Mouse (Mus musculus) MEL (cell line): ENCODE results near the gene Atp1a3.

Source experiments
- BHLHE40 ChIP-seq: IDR thresholded peaks from 2 replicates; pipeline ENCODE4 v1.6.1; 2012; ENCODE audit warnings: low read depth, mild to moderate bottlenecking, inconsistent platforms, low read length, improper control_type of control experiment, borderline replicate concordance
- CHD2 ChIP-seq: IDR thresholded peaks from 2 replicates; pipeline ENCODE4 v1.6.1; 2011; ENCODE audit warnings: low read length, improper control_type of control experiment
- CTCF ChIP-seq, 3 experiments: IDR thresholded peaks in 2 of 3; conservative IDR thresholded peaks in 1 of 3; 2 replicates each; pipeline ENCODE4 v1.5.1; 2011 to 2012; ENCODE audit warnings: low read length in 3 of 3, low read depth in 2 of 3, mild to moderate bottlenecking in 2 of 3, improper control_type of control experiment in 1 of 3, inconsistent platforms in 1 of 3, mixed read lengths in 1 of 3, moderate library complexity in 1 of 3; ENCODE audit not compliant: control insufficient read depth in 1 of 3, insufficient read depth in 1 of 3, poor library complexity in 1 of 3, severe bottlenecking in 1 of 3
- EP300 ChIP-seq, 2 experiments: IDR thresholded peaks; 2 replicates each; pipeline ENCODE4 v1.6.1; 2011; ENCODE audit warnings: improper control_type of control experiment in 2 of 2, low read length in 2 of 2, low read depth in 1 of 2, mild to moderate bottlenecking in 1 of 2
- ETS1 ChIP-seq: IDR thresholded peaks from 2 replicates; pipeline ENCODE4 v1.6.1; 2012; ENCODE audit warnings: low read depth, mild to moderate bottlenecking, inconsistent platforms, low read length, improper control_type of control experiment, moderate library complexity
- GATA1 ChIP-seq: IDR thresholded peaks from 2 replicates; pipeline ENCODE4 v1.6.1; 2011; ENCODE audit warnings: low read depth, low read length, improper control_type of control experiment
- JUND ChIP-seq: IDR thresholded peaks from 2 replicates; pipeline ENCODE4 v1.6.1; 2011; ENCODE audit warnings: low read depth, mild to moderate bottlenecking, improper control_type of control experiment, low read length
- MAFK ChIP-seq: IDR thresholded peaks from 2 replicates; pipeline ENCODE4 v1.6.1; 2011; ENCODE audit warnings: low read depth, mild to moderate bottlenecking, low read length, improper control_type of control experiment, borderline replicate concordance
- MXI1 ChIP-seq: IDR thresholded peaks from 2 replicates; pipeline ENCODE4 v1.6.1; 2011; ENCODE audit warnings: mild to moderate bottlenecking, low read depth, low read length, improper control_type of control experiment
- POLR2A ChIP-seq, 2 experiments: IDR thresholded peaks; 2 replicates each; pipeline ENCODE4 v1.6.1; 2011 to 2012; ENCODE audit warnings: low read length in 2 of 2, mild to moderate bottlenecking in 2 of 2, control low read depth in 1 of 2, improper control_type of control experiment in 1 of 2, low read depth in 1 of 2, moderate library complexity in 1 of 2; ENCODE audit not compliant: control insufficient read depth in 1 of 2, insufficient read depth in 1 of 2, poor library complexity in 1 of 2
- POLR2AphosphoS5 ChIP-seq: IDR thresholded peaks from 2 replicates; pipeline ENCODE4 v1.6.1; 2012; ENCODE audit warnings: low read depth, borderline replicate concordance, mild to moderate bottlenecking, inconsistent platforms, low read length, moderate library complexity, mixed read lengths
- RAD21 ChIP-seq: IDR thresholded peaks from 2 replicates; pipeline ENCODE4 v1.6.1; 2011; ENCODE audit warnings: mild to moderate bottlenecking, low read depth, low read length, improper control_type of control experiment
- RCOR1 ChIP-seq: IDR thresholded peaks from 2 replicates; pipeline ENCODE4 v1.6.1; 2012; ENCODE audit warnings: low read depth, mild to moderate bottlenecking, inconsistent platforms, low read length, improper control_type of control experiment
- ZKSCAN1 ChIP-seq: IDR thresholded peaks from 2 replicates; pipeline ENCODE4 v1.6.1; 2012; ENCODE audit warnings: low read depth, mild to moderate bottlenecking, inconsistent platforms, low read length, improper control_type of control experiment, moderate library complexity

- TF ChIP-seq MAFK (no peak), RCOR1 (no peak), CTCF (IDR thresholded peaks at IDR 0.05 in 2 of 3, conservative IDR thresholded peaks at IDR 0.05 in 1 of 3; ENCODE audit: control insufficient read depth in 1 of 3, insufficient read depth in 1 of 3, low read depth in 2 of 3, low read length in 3 of 3, poor library complexity in 1 of 3, severe bottlenecking in 1 of 3) (peak; percentile 86 to 96 (median 90)), POLR2A (IDR thresholded peaks at IDR 0.05; ENCODE audit: control insufficient read depth in 1 of 2, insufficient read depth in 1 of 2, low read depth in 1 of 2, low read length in 2 of 2, poor library complexity in 1 of 2) (no peak), JUND (no peak), EP300 (IDR thresholded peaks at IDR 0.05; ENCODE audit: low read depth in 1 of 2, low read length in 2 of 2) (no peak), MXI1 (no peak), CHD2 (no peak), ZKSCAN1 (no peak), GATA1 (no peak), RAD21 (peak; percentile 70), POLR2AphosphoS5 (no peak), BHLHE40 (peak; percentile 30; the same call in 1 of the 2 replicates), ETS1 (no peak)
Observed at GRCm38 (mm10) chr7:25030032-25030753, 24.4 kb upstream of the Atp1a3 start.
